Mouse (Mus musculus) embryonic facial prominence, embryonic 11.5 days (tissue): Measurements from ENCODE around the gene Tnni1. TPM values are rescaled to one million over a fixed set of nuclear protein-coding genes. Genes with fewer than 3 reads are reported as not detected.
A peak's percentile ranks its signal among the peaks of the same experiment; 100 is the strongest.

Experiments
- ATAC-seq: fragments of 200-750 bp; cut with Nextera tagmentation; replicated peaks from 2 replicates; pipeline ENCODE4 v1.8.0; 2017; ENCODE audit warnings: low read depth; ENCODE audit not compliant: insufficient number of reproducible peaks, low FRiP score, low TSS enrichment
- DNase-seq: peaks from one replicate; pipeline ENCODE4 v3.0.0-alpha.2; 2015; ENCODE audit warnings: low spot score
- H3K27ac ChIP-seq: fragments of 300-500 bp; sonication (generic); replicated peaks from 2 replicates; pipeline ENCODE4 v1.5.1; 2014; ENCODE audit warnings: mild to moderate bottlenecking, low read depth, low read length, control low read depth
- H3K27me3 ChIP-seq: fragments of 300-500 bp; sonication (generic); 2 replicates; pipeline ENCODE4 v1.6.1; 2014; ENCODE audit warnings: mild to moderate bottlenecking, low read length, moderate library complexity, mixed read lengths; ENCODE audit not compliant: control insufficient read depth, insufficient read depth
- H3K36me3 ChIP-seq: fragments of 300-500 bp; sonication (generic); replicated peaks from 2 replicates; pipeline ENCODE4 v1.6.1; 2014; ENCODE audit warnings: low read depth, mild to moderate bottlenecking, low read length, moderate library complexity, mixed read lengths; ENCODE audit not compliant: control insufficient read depth, insufficient read depth
- H3K4me1 ChIP-seq: fragments of 300-500 bp; sonication (generic); 2 replicates; pipeline ENCODE4 v1.6.1; 2014; ENCODE audit warnings: low read length, mixed read lengths; ENCODE audit not compliant: control insufficient read depth, insufficient read depth
- H3K4me2 ChIP-seq: fragments of 300-500 bp; sonication (generic); 2 replicates; pipeline ENCODE4 v1.6.1; 2014; ENCODE audit warnings: low read depth, mild to moderate bottlenecking, control low read depth, low read length, moderate library complexity
- H3K4me3 ChIP-seq: fragments of 300-500 bp; sonication (generic); 2 replicates; pipeline ENCODE4 v1.5.1; 2014; ENCODE audit warnings: low read depth, low read length, control low read depth
- H3K9ac ChIP-seq: fragments of 300-500 bp; sonication (generic); replicated peaks from 2 replicates; pipeline ENCODE4 v1.6.1; 2014; ENCODE audit warnings: mild to moderate bottlenecking, control low read depth, low read length
- H3K9me3 ChIP-seq: fragments of 300-500 bp; sonication (generic); replicated peaks from 2 replicates; pipeline ENCODE4 v1.6.1; 2016; ENCODE audit warnings: mild to moderate bottlenecking, low read length, inconsistent platforms, mixed read lengths; ENCODE audit not compliant: control insufficient read depth
- WGBS: fragments of 180-500 bp; shearing (Covaris S2); extraction: QIAGEN DNeasy Blood & Tissue Kit; methylation state at CpG from one replicate; pipeline ENCODE4 v1.1.7; 2014; 5-methylcytosine and 5-hydroxymethylcytosine counted together
- polyA plus RNA-seq: library from polyadenylated mRNA; unstranded; fragments of >200 nt; fragmentation: Nextera tagmentation; extraction: Ambion mirVana; gene quantifications from 2 replicates; pipeline ENCODE4 v1.2.1, GENCODE M21; 2014

Gene Tnni1
- polyA plus RNA-seq, 1 experiment from 2014 or later = 19.1 TPM

DNA sequence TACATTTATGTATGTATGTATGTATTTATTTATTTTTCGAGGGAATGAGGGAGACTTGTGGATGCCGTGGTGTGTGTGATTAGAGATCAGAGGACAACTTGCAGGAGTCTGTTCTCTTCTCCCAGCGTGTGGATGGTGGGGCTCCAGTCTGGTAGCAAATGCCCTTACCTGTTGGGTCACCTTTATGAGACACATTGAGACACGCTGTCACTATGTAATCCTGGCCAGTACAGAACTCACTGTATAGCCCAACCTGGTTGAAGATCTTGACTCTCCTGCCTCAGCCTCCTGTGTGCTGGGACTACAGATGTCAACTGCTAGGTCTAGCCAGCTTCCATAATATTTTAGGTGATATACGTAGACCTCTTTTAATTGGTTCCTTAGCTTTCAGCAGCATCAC, 17.5 kb upstream of the Tnni1 start:
- no peaks in the 10 kb centered on the region for H3K9me3 ChIP-seq
- H3K9ac ChIP-seq = no peak overlapping the region
- no peaks in the 10 kb centered on the region for H3K27me3 ChIP-seq
- no peak overlapping the region for H3K4me2 ChIP-seq
- 87% methylated on average over 5 of the region's 5 CpGs for WGBS
- H3K4me3 ChIP-seq = no peak overlapping the region
- H3K36me3 ChIP-seq = no peaks in the 10 kb centered on the region
- ATAC-seq (no peak), DNase-seq (no peak)
- H3K4me1 ChIP-seq = no peaks in the 10 kb centered on the region; the same call in 1 of the 2 replicates
- no peak overlapping the region for H3K27ac ChIP-seq

DNA sequence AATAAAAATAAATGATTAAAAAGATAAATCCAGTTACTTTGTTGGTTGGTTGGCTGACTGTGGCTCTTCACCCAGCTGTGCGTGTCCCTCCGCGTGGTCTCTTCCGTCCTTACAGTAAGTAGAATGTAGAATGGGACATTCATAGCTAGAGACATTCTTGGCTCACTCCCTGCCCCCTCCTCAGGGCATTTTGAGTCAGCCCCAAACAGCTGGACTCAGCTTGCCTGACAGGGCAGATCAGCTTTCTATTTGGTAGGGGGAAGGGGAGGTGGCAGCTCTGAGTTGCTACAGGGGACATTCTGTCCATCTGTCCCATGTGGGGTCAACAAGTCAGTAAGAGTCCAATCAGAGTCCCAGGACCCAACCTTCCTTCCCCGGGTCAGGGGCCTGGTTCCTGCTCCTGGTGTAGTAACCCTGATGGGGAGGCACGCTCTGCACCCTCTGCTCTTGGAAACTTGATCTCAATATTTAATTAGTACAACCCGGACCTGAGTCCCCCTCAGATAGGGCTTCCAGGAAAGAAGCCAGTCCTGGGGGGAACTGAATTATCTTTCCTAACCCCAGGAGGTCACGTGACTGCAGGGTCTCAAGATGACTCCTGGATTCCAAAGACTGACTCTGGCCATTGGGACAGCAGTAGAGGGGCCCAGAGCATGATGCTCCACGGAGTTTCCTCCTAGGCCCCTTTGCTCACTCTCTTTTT, 15.6 kb upstream of the Tnni1 start:
- H3K27me3 ChIP-seq = no peaks in the 10 kb centered on the region
- no peaks in the 10 kb centered on the region; the same call in 1 of the 2 replicates for H3K4me1 ChIP-seq
- no peak overlapping the region for H3K4me3 ChIP-seq
- 46% methylated on average over 9 of the region's 9 CpGs for WGBS
- no peak for ATAC-seq
- no peaks in the 10 kb centered on the region for H3K36me3 ChIP-seq
- H3K9ac ChIP-seq = no peak overlapping the region
- no peak overlapping the region for H3K27ac ChIP-seq
- no peaks in the 10 kb centered on the region for H3K9me3 ChIP-seq
- DNase-seq = peak; percentile 22
- H3K4me2 ChIP-seq = no peak overlapping the region

DNA sequence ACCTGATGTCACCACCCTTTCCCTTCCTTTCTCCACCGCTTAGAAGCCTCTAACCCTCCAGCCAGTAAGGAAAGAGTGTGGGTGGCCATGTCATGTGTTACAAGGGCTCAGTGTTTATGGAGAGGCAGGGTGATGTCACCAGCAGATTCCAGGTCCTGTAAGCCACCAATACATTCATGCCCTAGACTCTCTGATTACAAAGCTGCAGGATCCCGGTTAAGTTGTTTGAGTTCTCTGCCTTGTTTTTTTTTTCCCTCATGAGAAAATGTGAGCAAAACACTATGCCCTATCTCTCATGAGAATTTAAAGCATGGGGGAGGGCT, 15.1 kb upstream of the Tnni1 start:
- Histone ChIP-seq H3K27ac (no peak overlapping the region), H3K27me3 (no peaks in the 10 kb centered on the region), H3K4me2 (no peak overlapping the region), H3K36me3 (no peaks in the 10 kb centered on the region), H3K9me3 (no peaks in the 10 kb centered on the region), H3K9ac (no peak overlapping the region), H3K4me3 (no peak overlapping the region), H3K4me1 (no peaks in the 10 kb centered on the region; the same call in 1 of the 2 replicates)
- 32% methylated on average over 2 of the region's 2 CpGs for WGBS
- ATAC-seq (no peak), DNase-seq (no peak)

DNA sequence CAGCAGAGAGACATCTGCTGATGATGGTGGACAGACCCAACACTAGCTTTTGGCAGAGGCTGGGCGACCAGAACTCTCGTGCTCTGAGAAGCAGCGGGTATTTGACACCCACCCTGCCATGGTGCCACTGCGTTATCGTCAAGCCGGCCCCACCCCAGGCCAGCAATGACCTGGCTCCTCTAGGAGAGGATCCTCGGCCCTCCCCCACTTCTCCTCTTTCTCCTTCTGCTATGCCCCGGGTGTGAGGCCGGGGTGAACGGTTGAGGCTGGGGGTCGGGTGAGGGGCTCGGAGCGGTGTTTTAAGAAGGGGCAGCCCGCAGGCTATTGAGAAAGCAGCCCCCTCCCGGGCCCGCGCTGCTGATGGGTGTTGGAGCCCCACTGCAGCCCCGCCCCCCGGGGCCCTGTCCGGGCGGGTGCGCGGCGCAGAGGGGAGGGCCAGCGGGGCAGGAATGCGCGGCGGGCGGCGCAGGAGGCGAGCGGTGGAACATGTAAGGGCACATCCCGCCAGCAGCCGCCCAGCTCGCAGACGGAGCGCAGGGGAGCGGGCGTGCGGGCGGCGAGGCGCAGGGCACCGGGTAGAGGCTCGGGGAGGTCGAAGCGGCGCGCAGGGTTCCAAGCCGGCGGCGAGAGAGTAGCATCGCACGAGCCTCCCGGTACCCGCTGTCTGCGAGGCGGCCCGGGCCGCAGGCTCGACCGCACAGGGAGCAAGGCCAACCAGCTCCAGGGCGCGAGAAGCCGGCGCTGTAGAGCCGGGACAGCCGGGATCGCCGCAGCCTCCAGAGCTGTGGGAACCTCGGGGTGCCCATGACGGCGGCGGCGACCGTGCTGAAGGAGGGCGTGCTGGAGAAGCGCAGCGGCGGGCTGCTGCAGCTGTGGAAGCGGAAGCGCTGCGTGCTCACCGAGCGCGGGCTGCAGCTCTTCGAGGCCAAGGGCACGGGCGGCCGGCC, 13.3 kb upstream of the Tnni1 start, which contains the start of gene Phlda3:
Gene Phlda3, plus strand, starts transcription at position 475 of the 947 bp plus-strand sequence.
- Histone ChIP-seq H3K27me3 (no peaks in the 10 kb centered on the region), H3K36me3 (no peaks in the 10 kb centered on the region), H3K27ac (peak within 1 kb of the TSS; percentile 48), H3K9ac (peak within 1 kb of the TSS; percentile 84), H3K4me1 (no peaks in the 10 kb centered on the region; the same call in 1 of the 2 replicates), H3K9me3 (no peaks in the 10 kb centered on the region), H3K4me3 (peak within 1 kb of the TSS; percentile 60), H3K4me2 (peak within 1 kb of the TSS; percentile 91)
- ATAC-seq (peak; percentile 85), DNase-seq (peak; percentile 79)
- under 1% methylated on average over 84 of the region's 90 CpGs for WGBS

DNA sequence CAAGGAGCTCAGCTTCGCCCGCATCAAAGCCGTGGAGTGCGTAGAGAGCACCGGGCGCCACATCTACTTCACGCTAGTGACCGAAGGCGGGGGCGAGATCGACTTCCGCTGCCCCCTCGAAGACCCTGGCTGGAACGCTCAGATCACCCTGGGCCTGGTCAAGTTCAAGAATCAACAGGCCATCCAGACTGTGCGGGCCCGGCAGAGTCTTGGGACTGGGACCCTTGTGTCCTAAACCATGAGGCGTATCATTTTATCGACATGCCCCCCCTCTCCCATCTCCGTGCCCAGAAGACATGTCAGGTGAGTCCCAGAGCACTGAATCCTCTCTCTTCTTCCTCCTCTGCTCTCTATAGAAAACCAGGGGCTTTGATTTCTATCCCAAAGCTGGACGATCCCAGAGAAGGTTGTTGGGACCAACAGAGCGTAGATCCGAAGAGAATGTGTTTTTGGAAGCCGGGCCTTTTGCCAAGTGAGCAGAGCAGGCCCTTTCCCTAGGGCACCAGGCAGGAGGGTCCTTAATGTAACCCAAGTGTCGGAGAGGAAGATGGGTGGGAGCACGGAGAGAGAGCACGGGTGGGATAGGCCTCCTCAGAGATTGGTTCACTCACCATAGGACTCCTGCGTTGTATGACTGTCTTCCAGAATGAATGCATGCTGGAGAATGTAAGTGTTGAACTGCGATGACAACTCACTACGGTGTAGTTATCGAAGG, 12.5 kb upstream of the Tnni1 start:
- H3K4me3 ChIP-seq = peak overlapping the region; percentile 60
- H3K27ac ChIP-seq = peak overlapping the region; percentile 48
- no peaks in the 10 kb centered on the region; the same call in 1 of the 2 replicates for H3K4me1 ChIP-seq
- peak overlapping the region; percentile 91 for H3K4me2 ChIP-seq
- H3K9ac ChIP-seq = peak overlapping the region; percentile 84
- no peaks in the 10 kb centered on the region for H3K27me3 ChIP-seq
- H3K9me3 ChIP-seq = no peaks in the 10 kb centered on the region
- H3K36me3 ChIP-seq = no peaks in the 10 kb centered on the region
- DNase-seq (no peak), ATAC-seq (no peak)
- 29% methylated on average over 30 of the region's 30 CpGs for WGBS

DNA sequence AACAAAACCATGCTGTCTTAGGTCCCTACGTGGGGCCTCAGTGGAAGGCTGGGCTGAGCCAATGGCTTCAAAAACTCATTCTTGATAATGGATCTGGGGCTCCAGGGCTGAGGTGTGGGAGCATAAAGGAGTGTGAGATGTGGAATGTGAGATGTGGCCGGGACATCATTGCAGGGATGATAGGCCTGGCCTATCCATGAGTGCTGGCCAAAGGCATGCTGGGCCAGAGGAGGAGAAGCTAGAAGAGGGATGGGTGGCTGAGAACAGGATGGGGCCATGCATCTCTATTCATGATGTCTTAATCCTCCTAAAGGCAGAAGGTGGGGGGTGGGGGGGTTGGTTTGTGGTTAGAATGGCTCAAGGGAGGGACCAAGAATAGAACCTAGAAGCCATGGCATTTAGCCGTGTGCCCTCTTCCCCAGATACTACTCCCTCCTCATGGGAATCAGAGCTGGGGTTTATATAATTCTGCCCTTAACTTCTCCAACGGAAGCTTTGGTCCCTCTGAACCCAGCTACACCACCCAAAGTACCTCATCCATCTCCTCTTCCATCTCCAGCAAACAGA, 11.8 kb upstream of the Tnni1 start:
- DNase-seq = no peak
- Histone ChIP-seq H3K9ac (no peak overlapping the region), H3K4me2 (peak overlapping the region; percentile 91), H3K4me3 (no peak overlapping the region; the same call in 1 of the 2 replicates), H3K4me1 (no peaks in the 10 kb centered on the region; the same call in 1 of the 2 replicates), H3K36me3 (no peaks in the 10 kb centered on the region), H3K9me3 (no peaks in the 10 kb centered on the region), H3K27ac (no peak overlapping the region), H3K27me3 (no peaks in the 10 kb centered on the region)
- 74% methylated on average over 4 of the region's 4 CpGs for WGBS
- no peak for ATAC-seq

DNA sequence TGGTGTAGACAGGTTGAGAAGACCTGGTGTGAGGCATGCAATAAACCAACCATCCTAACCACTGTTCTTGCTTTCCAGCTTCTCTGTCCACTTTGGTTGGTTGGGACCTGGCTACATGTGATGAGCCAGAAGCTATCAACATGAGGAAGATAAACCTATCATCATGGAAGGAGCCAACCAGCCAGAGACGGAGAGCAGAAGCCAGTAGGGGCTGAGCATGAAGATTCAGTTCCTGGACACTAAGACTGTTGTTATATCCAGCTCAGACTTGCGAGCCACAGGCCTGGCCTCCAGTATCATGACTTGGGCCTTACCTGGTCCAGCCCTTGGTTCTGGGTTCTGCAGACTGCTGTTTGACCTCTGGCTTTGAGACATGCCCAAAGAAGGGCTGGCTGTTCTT, 10.8 kb upstream of the Tnni1 start:
- no peak overlapping the region for H3K4me2 ChIP-seq
- ATAC-seq = no peak
- H3K27ac ChIP-seq = no peak overlapping the region
- no peak overlapping the region for H3K9ac ChIP-seq
- H3K9me3 ChIP-seq = no peaks in the 10 kb centered on the region
- no peaks in the 10 kb centered on the region for H3K27me3 ChIP-seq
- H3K4me3 ChIP-seq = no peak overlapping the region
- DNase-seq = no peak
- H3K36me3 ChIP-seq = no peaks in the 10 kb centered on the region
- WGBS = 92% methylated on average over 2 of the region's 2 CpGs
- H3K4me1 ChIP-seq = no peaks in the 10 kb centered on the region; the same call in 1 of the 2 replicates
